Comparison of ENCODE assay signal across 21 mouse cellular contexts in the genomic region with DNA sequence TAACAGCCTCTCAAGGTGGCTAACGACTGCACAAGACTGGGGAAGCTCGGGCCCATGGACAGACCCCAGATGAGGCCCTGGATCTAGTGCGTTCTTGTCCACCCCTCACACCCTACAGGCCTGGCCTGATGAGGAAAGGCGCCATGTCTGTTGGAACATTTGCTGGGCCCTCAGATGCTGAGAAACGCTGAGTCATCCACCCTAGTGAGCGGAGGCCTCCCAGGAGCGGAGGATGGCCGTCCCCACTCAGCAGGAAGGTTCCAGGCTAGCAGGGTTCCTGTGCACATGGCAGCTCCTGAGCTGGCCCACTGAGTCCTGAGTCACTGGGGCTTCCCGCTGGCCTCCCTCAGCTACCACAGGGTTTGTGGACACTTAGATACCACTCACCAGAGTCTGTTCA. TPM values are rescaled to one million over a fixed set of nuclear protein-coding genes. Genes with fewer than 3 reads are reported as not detected.
A peak's percentile ranks its signal among the peaks of the same experiment; 100 is the strongest.
DNase-seq lines count a peak whose midpoint lies in the region; ATAC-seq and TF ChIP-seq lines count a peak whose summit lies in the region.
"Had no signal": no experiment of that assay in that cellular context is flagged by ENCODE, and none has a peak within 500 bp of the region (broad histone marks: within the 10 kb centered on the region; RNA-seq: fewer than 3 reads in every experiment).

No protein-coding gene starts in this region.

- in situ Hi-C loops in CH12.LX (cut with MboI; ENCODE audit: low pct_ligation_motif_present, low pct_unique_long_range_greater_than_20kb, low sequenced_read_pairs) = no loop called here

- no peak for TF ChIP-seq CTCF in CH12.LX (conservative IDR thresholded peaks at IDR 0.05 in 1 of 2, IDR thresholded peaks at IDR 0.05 in 1 of 2; ENCODE audit: low read depth in 2 of 2, low read length in 2 of 2)

- H3K9ac ChIP-seq in CH12.LX (ENCODE audit: insufficient read depth, low read depth) = no peak overlapping the region
- peak overlapping the region; percentile 23; the same call in 1 of the 2 replicates for H3K9ac ChIP-seq in liver, embryonic 11.5 days (ENCODE audit: low read depth, low read length)
- H3K9ac ChIP-seq: embryonic facial prominence, embryonic 13.5 days; heart, embryonic 12.5 days; intestine, embryonic 15.5 days had no signal

- no peak for TF ChIP-seq POLR2A in CH12.LX (IDR thresholded peaks at IDR 0.05; ENCODE audit: low read depth, low read length)

- WGBS in liver, embryonic 11.5 days = 59% methylated on average over 9 of the region's 9 CpGs

- H3K4me3 ChIP-seq in CH12.LX (replicated peaks in 1 of 3; ENCODE audit: low read depth in 2 of 3, low read length in 2 of 3, poor library complexity in 1 of 3) = no peak overlapping the region
- no peak overlapping the region for H3K4me3 ChIP-seq in liver, embryonic 11.5 days (ENCODE audit: low read depth, low read length)
- H3K4me3 ChIP-seq: embryonic facial prominence, embryonic 13.5 days; heart, embryonic 12.5 days; intestine, embryonic 15.5 days had no signal

- H3K9me3 ChIP-seq in CH12.LX (replicated peaks; ENCODE audit: low read length) = no peaks in the 10 kb centered on the region
- no peaks in the 10 kb centered on the region for H3K9me3 ChIP-seq in liver, embryonic 11.5 days (ENCODE audit: control insufficient read depth, low read length)
- H3K9me3 ChIP-seq: embryonic facial prominence, embryonic 13.5 days; heart, embryonic 12.5 days; intestine, embryonic 15.5 days had no signal

- peak; percentile 50 for ATAC-seq in liver, embryonic 11.5 days (replicated peaks; ENCODE audit: low FRiP score)
- ATAC-seq in activated CD4-positive, CD25-positive, alpha-beta regulatory T cell, adult 4 months = no peak
- ATAC-seq: forebrain, embryonic 14.5 days; intestine, embryonic 15.5 days had no signal

- no peaks in the 10 kb centered on the region for H3K79me2 ChIP-seq in CH12.LX (replicated peaks; ENCODE audit: control insufficient read depth, extremely low read depth, insufficient read depth, poor library complexity, severe bottlenecking)

- no peak overlapping the region for H3K27ac ChIP-seq in CH12.LX (ENCODE audit: insufficient read depth, low read depth)
- H3K27ac ChIP-seq in liver, embryonic 11.5 days (ENCODE audit: low read depth, low read length) = peak overlapping the region; percentile 54
- H3K27ac ChIP-seq: embryonic facial prominence, embryonic 13.5 days; intestine, embryonic 15.5 days had no signal

- no peak for TF ChIP-seq EP300 in CH12.LX (IDR thresholded peaks at IDR 0.05; ENCODE audit: low read length)

- H3K27me3 ChIP-seq in CH12.LX (replicated peaks) = no peaks in the 10 kb centered on the region
- no peaks in the 10 kb centered on the region for H3K27me3 ChIP-seq in liver, embryonic 11.5 days (replicated peaks; ENCODE audit: control insufficient read depth, insufficient read depth, low read length)
- H3K27me3 ChIP-seq: embryonic facial prominence, embryonic 13.5 days; heart, embryonic 12.5 days; intestine, embryonic 15.5 days had no signal

- peak; percentile 2 for DNase-seq in adrenal gland, postnatal 25 days
- no peak for DNase-seq in adrenal gland, adult (ENCODE audit: inconsistent age in 2 of 2, low spot score in 1 of 2)
- DNase-seq in CH12.LX (ENCODE audit: extremely low read depth) = no peak
- DNase-seq in brain, adult 2 months (ENCODE audit: low read depth, low spot score) = peak; percentile 75
- no peak for DNase-seq in liver, embryonic 11.5 days (ENCODE audit: low spot score)
- DNase-seq in ovary, postnatal 14 days (ENCODE audit: low spot score) = no peak
- no peak for DNase-seq in lung, postnatal 14 days
- DNase-seq: kidney, postnatal 14 days; midbrain, embryonic 14.5 days had no signal

- peaks cover 3 to 8% of the 10 kb centered on the region in 2 experiments for H3K36me3 ChIP-seq in CH12.LX (replicated peaks in 1 of 2; ENCODE audit: control insufficient read depth in 1 of 2, insufficient read depth in 1 of 2, low read length in 1 of 2)
- H3K36me3 ChIP-seq in liver, embryonic 11.5 days (ENCODE audit: control insufficient read depth, insufficient read depth, low read length) = no peaks in the 10 kb centered on the region
- H3K36me3 ChIP-seq: embryonic facial prominence, embryonic 13.5 days; heart, embryonic 12.5 days; intestine, embryonic 15.5 days had no signal

- TF ChIP-seq RAD21 in CH12.LX (IDR thresholded peaks at IDR 0.05; ENCODE audit: low read depth, low read length) = no peak

- H3K4me2 ChIP-seq in CH12.LX (ENCODE audit: insufficient read depth, low read depth, poor library complexity, severe bottlenecking) = no peak overlapping the region
- no peak overlapping the region for H3K4me2 ChIP-seq in liver, embryonic 11.5 days
- H3K4me2 ChIP-seq: embryonic facial prominence, embryonic 13.5 days; heart, embryonic 12.5 days; intestine, embryonic 15.5 days had no signal

- peaks cover 31 to 70% of the 10 kb centered on the region in 2 experiments for H3K4me1 ChIP-seq in CH12.LX (ENCODE audit: control insufficient read depth in 1 of 2, insufficient read depth in 2 of 2)
- H3K4me1 ChIP-seq in liver, embryonic 11.5 days (replicated peaks; ENCODE audit: control insufficient read depth, insufficient read depth, low read length) = peaks cover 65% of the 10 kb centered on the region

- dilution Hi-C loops in CH12.LX (cut with MboI; ENCODE audit: extremely low pct_ligation_motif_present, extremely low pct_unique_long_range_greater_than_20kb, low sequenced_read_pairs) = no loop called here

TF ChIP-seq in CH12.LX, 34 proteins besides CTCF, POLR2A, EP300 and RAD21:
- TF ChIP-seq MEF2A (IDR thresholded peaks at IDR 0.05; ENCODE audit: borderline replicate concordance, low read depth, low read length) (no peak), ZNF384 (IDR thresholded peaks at IDR 0.05; ENCODE audit: low read depth, low read length) (no peak), ELF1 (IDR thresholded peaks at IDR 0.05; ENCODE audit: low read depth, low read length) (no peak), ZMIZ1 (IDR thresholded peaks at IDR 0.05; ENCODE audit: low read depth, low read length) (no peak), POLR2AphosphoS2 (IDR thresholded peaks at IDR 0.05; ENCODE audit: low read depth, low read length) (no peak), GABPA (IDR thresholded peaks at IDR 0.05; ENCODE audit: insufficient replicate concordance, low read depth, low read length) (no peak), MAFK (IDR thresholded peaks at IDR 0.05; ENCODE audit: insufficient replicate concordance, low read length) (0 out of 2 replicates have a peak, but pooled peaks have one; percentile 46), HCFC1 (IDR thresholded peaks at IDR 0.05; ENCODE audit: low read depth, low read length) (no peak)

RNA-seq across cellular contexts. Expression of a gene that starts 9.7 kb away (rescaled TPM):
- 12.7 and 16.1 TPM in 2 replicates for total RNA-seq in adrenal gland, postnatal 25 days (2021)
- 3.5 and 3.7 TPM in 2 replicates for total RNA-seq in CH12.LX (2012; rRNA removed)
- 1.0 and 1.3 TPM in 2 replicates for total RNA-seq in CH12.LX (2014; rRNA removed)
- polyA plus RNA-seq in CH12.LX (2012; ENCODE audit: insufficient read length, low read depth) = 1.9 and 3.5 TPM in 2 replicates
- 14.1 and 15.8 TPM in 2 replicates for polyA plus RNA-seq in liver, embryonic 11.5 days (2014; fragmentation: Nextera tagmentation; extraction: Ambion mirVana)
- 1 to 10 TPM; 2.7 to 3.5 TPM for polyA plus RNA-seq in activated CD4-positive, CD25-positive, alpha-beta regulatory T cell, adult 4 months (2017; shearing (Covaris generic))

RNA-seq across cellular contexts. Expression of a gene that starts 27.5 kb away (rescaled TPM):
- total RNA-seq in adrenal gland, postnatal 25 days (2021) = not detected in 2 replicates
- not detected in 2 replicates for total RNA-seq in CH12.LX (2012; rRNA removed)
- not detected in 2 replicates for total RNA-seq in CH12.LX (2014; rRNA removed)
- not detected in 2 replicates for polyA plus RNA-seq in CH12.LX (2012; ENCODE audit: insufficient read length, low read depth)
- polyA plus RNA-seq in liver, embryonic 11.5 days (2014; fragmentation: Nextera tagmentation; extraction: Ambion mirVana) = not detected in 2 replicates
- polyA plus RNA-seq in activated CD4-positive, CD25-positive, alpha-beta regulatory T cell, adult 4 months (2017; shearing (Covaris generic)) = not detected
- total RNA-seq: adrenal gland, adult 18-20 months; gastrocnemius, adult 8-10 months; hematopoietic stem cell, adult 5-6 weeks; layer of hippocampus, postnatal 25 days had no signal
- polyA plus RNA-seq: embryonic facial prominence, embryonic 13.5 days; forebrain, embryonic 14.5 days; heart, embryonic 12.5 days; intestine, embryonic 15.5 days; limb, embryonic 11.5 days; lung, embryonic 16.5 days; midbrain, embryonic 14.5 days; spleen, adult 2 months had no signal

Comparison
In these comparisons a context has a peak if more than half of its experiments do, and no peak if none do; other contexts are left out.
1. DNase-seq: peak in adrenal gland, postnatal 25 days (single experiment) and brain, adult 2 months (single experiment); none in adrenal gland, adult (0 of 2), CH12.LX (single experiment), liver, embryonic 11.5 days (single experiment), ovary, postnatal 14 days (single experiment) and lung, postnatal 14 days (single experiment).